Mouse (Mus musculus): ENCODE measurements around the gene Larp4. TPM values are rescaled to one million over a fixed set of nuclear protein-coding genes. Genes with fewer than 3 reads are reported as not detected.
A peak's percentile ranks its signal among the peaks of the same experiment; 100 is the strongest.

Gene Larp4
- total and polyA plus RNA-seq, 3 experiments = 168 to 216 (median 193) TPM

DNA sequence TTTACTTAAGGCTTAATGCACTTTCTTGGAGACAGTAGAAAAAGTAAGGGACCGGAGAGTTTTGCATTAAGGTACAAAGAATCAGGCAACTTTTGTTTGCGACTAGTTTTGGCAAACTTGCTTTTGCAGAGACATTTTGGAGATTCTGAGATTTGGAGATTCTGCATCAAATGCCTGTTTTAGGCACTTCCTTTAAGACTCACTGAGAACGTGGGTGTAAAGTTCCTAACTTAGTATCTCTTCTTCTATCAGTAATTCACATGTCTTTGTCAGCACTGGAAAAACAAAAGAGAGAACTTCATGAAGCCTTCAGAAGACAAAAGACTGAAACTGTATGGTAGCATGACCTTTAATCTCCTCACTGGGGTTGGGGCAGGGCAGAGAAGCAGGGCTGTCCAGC lies 87.8 kb downstream of the Larp4 start:
- no peaks in the 10 kb centered on the region for H3K27me3 ChIP-seq (ENCODE audit: control insufficient read depth in 1 of 2, insufficient read depth in 2 of 2, low read length in 2 of 2)
- H3K4me1 ChIP-seq (ENCODE audit: control insufficient read depth in 1 of 2, insufficient read depth in 2 of 2, low read length in 2 of 2) = peaks cover 5 to 8% of the 10 kb centered on the region in 2 experiments; a peak in 3 of 4 replicates
- no peaks in the 10 kb centered on the region; the same call in 1 of the 2 replicates for H3K79me2 ChIP-seq (ENCODE audit: control insufficient read depth, insufficient read depth, low read length, poor library complexity)
- peak; percentile 37 to 58; a peak in 3 of 4 replicates for TF ChIP-seq EP300 (IDR thresholded peaks at IDR 0.05; ENCODE audit: low read depth in 1 of 2, low read length in 2 of 2)
- TF ChIP-seq RCOR1 (IDR thresholded peaks at IDR 0.05; ENCODE audit: low read depth, low read length) = peak; percentile 40; the same call in 1 of the 2 replicates
- TF ChIP-seq MAFK (IDR thresholded peaks at IDR 0.05; ENCODE audit: borderline replicate concordance, low read depth, low read length) = no peak
- TF ChIP-seq TAL1 (IDR thresholded peaks at IDR 0.05; ENCODE audit: low read length) = no peak
- TF ChIP-seq MEF2A (IDR thresholded peaks at IDR 0.05; ENCODE audit: extremely low read depth, insufficient replicate concordance, low read depth, low read length, poor library complexity, severe bottlenecking) = peak; percentile 56; the same call in 1 of the 2 replicates
- peak; percentile 46; the same call in 1 of the 2 replicates for TF ChIP-seq MAX (IDR thresholded peaks at IDR 0.05; ENCODE audit: low read length)
- TF ChIP-seq MXI1 (IDR thresholded peaks at IDR 0.05; ENCODE audit: low read depth, low read length) = peak; percentile 18; the same call in 1 of the 2 replicates
- peaks cover 0 to 5% of the 10 kb centered on the region in 2 experiments; a peak in 2 of 4 replicates for H3K36me3 ChIP-seq (ENCODE audit: control insufficient read depth in 1 of 2, insufficient read depth in 2 of 2, low read length in 2 of 2)
- H3K9ac ChIP-seq (ENCODE audit: control insufficient read depth, low read depth, low read length, poor library complexity, severe bottlenecking) = no peak overlapping the region
- no peak overlapping the region for H3K27ac ChIP-seq (ENCODE audit: control insufficient read depth, low read depth, low read length)
- no peak overlapping the region for H3K4me3 ChIP-seq (ENCODE audit: control insufficient read depth in 1 of 2, insufficient read depth in 1 of 2, low read depth in 2 of 2, low read length in 2 of 2)
- DNase-seq (ENCODE audit: low read depth, low spot score) = no peak
- no peaks in the 10 kb centered on the region for H3K9me3 ChIP-seq (replicated peaks; ENCODE audit: insufficient read depth, low read length)

DNA sequence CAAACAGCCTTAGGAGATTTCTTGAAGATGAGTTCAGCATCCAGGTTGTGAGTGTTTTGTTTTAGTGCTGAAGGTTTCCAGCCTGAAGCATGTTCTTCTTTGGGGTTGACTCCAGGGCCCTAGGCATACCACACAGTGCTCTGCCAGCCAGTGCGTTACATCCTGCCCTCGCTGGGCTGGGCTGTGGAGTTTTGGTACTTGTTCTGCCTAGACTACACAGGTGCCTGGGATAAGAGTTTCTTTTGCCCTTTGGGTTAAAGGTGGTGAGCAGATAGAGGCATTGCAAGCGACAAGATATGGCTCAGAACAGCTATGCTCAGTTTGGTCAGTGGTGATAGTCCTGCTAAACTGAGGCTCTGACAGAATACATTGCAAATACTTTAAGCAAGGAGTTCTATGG lies 88.3 kb downstream of the Larp4 start:
- Histone ChIP-seq H3K36me3 (ENCODE audit: control insufficient read depth in 1 of 2, insufficient read depth in 2 of 2, low read length in 2 of 2) (peaks cover 0 to 5% of the 10 kb centered on the region in 2 experiments; a peak in 2 of 4 replicates), H3K27me3 (ENCODE audit: control insufficient read depth in 1 of 2, insufficient read depth in 2 of 2, low read length in 2 of 2) (no peaks in the 10 kb centered on the region), H3K4me1 (ENCODE audit: control insufficient read depth in 1 of 2, insufficient read depth in 2 of 2, low read length in 2 of 2) (peaks cover 5 to 8% of the 10 kb centered on the region in 2 experiments; a peak in 3 of 4 replicates), H3K9ac (ENCODE audit: control insufficient read depth, low read depth, low read length, poor library complexity, severe bottlenecking) (no peak overlapping the region), H3K27ac (ENCODE audit: control insufficient read depth, low read depth, low read length) (no peak overlapping the region), H3K9me3 (replicated peaks; ENCODE audit: insufficient read depth, low read length) (no peaks in the 10 kb centered on the region), H3K79me2 (ENCODE audit: control insufficient read depth, insufficient read depth, low read length, poor library complexity) (no peaks in the 10 kb centered on the region; the same call in 1 of the 2 replicates), H3K4me3 (ENCODE audit: control insufficient read depth in 1 of 2, insufficient read depth in 1 of 2, low read depth in 2 of 2, low read length in 2 of 2) (no peak overlapping the region)
- DNase-seq (ENCODE audit: low read depth, low spot score) = no peak
- TF ChIP-seq CHD1 (IDR thresholded peaks at IDR 0.05; ENCODE audit: low read depth, low read length) (no peak), CTCF (IDR thresholded peaks at IDR 0.05 in 2 of 3, conservative IDR thresholded peaks at IDR 0.05 in 1 of 3; ENCODE audit: control insufficient read depth in 1 of 3, insufficient read depth in 1 of 3, low read depth in 2 of 3, low read length in 3 of 3, poor library complexity in 1 of 3, severe bottlenecking in 1 of 3) (no peak), USF2 (IDR thresholded peaks at IDR 0.05; ENCODE audit: borderline replicate concordance in 1 of 2, insufficient read depth in 1 of 2, low read depth in 1 of 2, low read length in 2 of 2) (no peak), USF1 (IDR thresholded peaks at IDR 0.05; ENCODE audit: low read depth, low read length) (no peak), MEF2A (IDR thresholded peaks at IDR 0.05; ENCODE audit: extremely low read depth, insufficient replicate concordance, low read depth, low read length, poor library complexity, severe bottlenecking) (no peak), MAFK (IDR thresholded peaks at IDR 0.05; ENCODE audit: borderline replicate concordance, low read depth, low read length) (no peak), ELF1 (IDR thresholded peaks at IDR 0.05; ENCODE audit: low read depth, low read length) (no peak), MXI1 (IDR thresholded peaks at IDR 0.05; ENCODE audit: low read depth, low read length) (no peak), ZMIZ1 (IDR thresholded peaks at IDR 0.05; ENCODE audit: low read depth, low read length) (no peak), POLR2A (IDR thresholded peaks at IDR 0.05; ENCODE audit: control insufficient read depth in 1 of 2, insufficient read depth in 1 of 2, low read depth in 1 of 2, low read length in 2 of 2, poor library complexity in 1 of 2) (no peak), EP300 (IDR thresholded peaks at IDR 0.05; ENCODE audit: low read depth in 1 of 2, low read length in 2 of 2) (no peak)

All from MEL (cell line).